Mouse (Mus musculus) heart, postnatal 0 days (tissue): ENCODE measurements around the gene Ubap1l. TPM values are rescaled to one million over a fixed set of nuclear protein-coding genes. Genes with fewer than 3 reads are reported as not detected.

Source experiments
- ATAC-seq: fragments of 200-750 bp; cut with Nextera tagmentation; 2 replicates; pipeline ENCODE4 v1.8.0; 2017; ENCODE audit warnings: low read depth, moderate number of reproducible peaks, moderate library complexity; ENCODE audit not compliant: insufficient read depth
- DNase-seq: peaks from one replicate; pipeline ENCODE4 v3.0.0-alpha.2; 2016; ENCODE audit warnings: low spot score
- H3K27ac ChIP-seq: fragments of 300-500 bp; sonication (generic); 2 replicates; pipeline ENCODE4 v1.5.1; 2014; ENCODE audit warnings: low read depth, mild to moderate bottlenecking
- H3K27me3 ChIP-seq: fragments of 300-500 bp; sonication (generic); 2 replicates; pipeline ENCODE4 v1.6.1; 2014; ENCODE audit warnings: low read length, mixed read lengths; ENCODE audit not compliant: control insufficient read depth, insufficient read depth
- H3K36me3 ChIP-seq: fragments of 300-500 bp; sonication (generic); replicated peaks from 2 replicates; pipeline ENCODE4 v1.6.1; 2014; ENCODE audit warnings: low read length, mixed read lengths; ENCODE audit not compliant: control insufficient read depth, insufficient read depth
- H3K4me1 ChIP-seq: fragments of 300-500 bp; sonication (generic); 2 replicates; pipeline ENCODE4 v1.6.1; 2014; ENCODE audit warnings: antibody characterized with exemption; ENCODE audit not compliant: control insufficient read depth, insufficient read depth
- H3K4me2 ChIP-seq: fragments of 300-500 bp; sonication (generic); 2 replicates; pipeline ENCODE4 v1.6.1; 2014; ENCODE audit warnings: low read depth, mild to moderate bottlenecking, low read length, moderate library complexity
- H3K4me3 ChIP-seq: fragments of 300-500 bp; sonication (generic); 2 replicates; pipeline ENCODE4 v1.5.1; 2014; ENCODE audit warnings: low read depth, low read length
- H3K9ac ChIP-seq: fragments of 300-500 bp; sonication (generic); replicated peaks from 2 replicates; pipeline ENCODE4 v1.6.1; 2014; ENCODE audit warnings: low read depth, low read length, mixed read lengths
- H3K9me3 ChIP-seq: fragments of 300-500 bp; sonication (generic); replicated peaks from 2 replicates; pipeline ENCODE4 v1.6.1; 2016; ENCODE audit warnings: low read length; ENCODE audit not compliant: control insufficient read depth
- CTCF ChIP-seq: IDR thresholded peaks from 2 replicates; pipeline ENCODE4 v1.5.1; 2016; ENCODE audit warnings: antibody characterized with exemption, control low read depth, low read depth
- EP300 ChIP-seq: IDR thresholded peaks from 2 replicates; pipeline ENCODE4 v1.6.1; 2016; ENCODE audit warnings: antibody characterized with exemption, low read depth
- WGBS: fragments of 180-500 bp; shearing (Covaris S2); extraction: QIAGEN DNeasy Blood & Tissue Kit; methylation state at CpG from one replicate; pipeline ENCODE4 v1.1.7; 2014; 5-methylcytosine and 5-hydroxymethylcytosine counted together
- polyA plus RNA-seq: library from polyadenylated mRNA; unstranded; fragments of >200 nt; fragmentation: Nextera tagmentation; extraction: Ambion mirVana; gene quantifications from 2 replicates; pipeline ENCODE4 v1.2.1, GENCODE M21; 2015
- total RNA-seq: library from RNA; depleted of rRNA; stranded (reverse); fragments of >200 nt; gene quantifications from 2 replicates; pipeline ENCODE4 v1.2.3, GENCODE M21; 2014; ENCODE audit warnings: low replicate concordance

Gene Ubap1l
- total and polyA plus RNA-seq, 2 experiments from 2014 or later, result 0.11 TPM; not detected in 1

- Histone ChIP-seq H3K9me3 (no peaks in the 10 kb centered on the region), H3K4me1 (peaks cover 3% of the 10 kb centered on the region; the same call in 1 of the 2 replicates), H3K27ac (peak overlapping the region; percentile 26; the same call in 1 of the 2 replicates), H3K4me3 (no peak overlapping the region), H3K9ac (no peak overlapping the region), H3K27me3 (no peaks in the 10 kb centered on the region), H3K4me2 (no peak overlapping the region), H3K36me3 (no peaks in the 10 kb centered on the region)
- peak; percentile 27; the same call in 1 of the 2 replicates for ATAC-seq
- DNase-seq, result no peak
- no peak for TF ChIP-seq CTCF
- no peak for TF ChIP-seq EP300
- WGBS, result 63% methylated on average over 5 of the region's 5 CpGs
Measured at GRCm38 (mm10) chr9:65374468-65375162, 13.8 kb downstream of the Ubap1l start.

- DNase-seq (no peak), ATAC-seq (no peak)
- no peaks in the 10 kb centered on the region for H3K9me3 ChIP-seq
- peak overlapping the region; percentile 26; the same call in 1 of the 2 replicates for H3K27ac ChIP-seq
- H3K36me3 ChIP-seq, result no peaks in the 10 kb centered on the region
- H3K4me1 ChIP-seq, result peaks cover 3% of the 10 kb centered on the region; the same call in 1 of the 2 replicates
- H3K9ac ChIP-seq, result no peak overlapping the region
- H3K27me3 ChIP-seq, result no peaks in the 10 kb centered on the region
- 73% methylated on average over 9 of the region's 9 CpGs for WGBS
- TF ChIP-seq EP300 (no peak), CTCF (peak; percentile 10; the same call in 1 of the 2 replicates)
- H3K4me2 ChIP-seq, result no peak overlapping the region
- H3K4me3 ChIP-seq, result no peak overlapping the region
Measured at GRCm38 (mm10) chr9:65375163-65375934, 14.5 kb downstream of the Ubap1l start.

GRCm38 (mm10) chr9:65381017-65381590, 20.3 kb downstream of the Ubap1l start:
- WGBS, result 58% methylated on average over 4 of the region's 4 CpGs
- Histone ChIP-seq H3K27me3 (no peaks in the 10 kb centered on the region), H3K9ac (no peak overlapping the region), H3K4me1 (peaks cover 15% of the 10 kb centered on the region), H3K4me2 (no peak overlapping the region), H3K4me3 (no peak overlapping the region), H3K9me3 (no peaks in the 10 kb centered on the region), H3K36me3 (no peaks in the 10 kb centered on the region), H3K27ac (no peak overlapping the region)
- no peak for ATAC-seq
- no peak for DNase-seq
- TF ChIP-seq CTCF (no peak), EP300 (no peak)

GRCm38 (mm10) chr9:65382031-65382750, 21.4 kb downstream of the Ubap1l start:
- no peak for DNase-seq
- Histone ChIP-seq H3K4me3 (no peak overlapping the region), H3K9me3 (no peaks in the 10 kb centered on the region), H3K4me2 (no peak overlapping the region), H3K27me3 (no peaks in the 10 kb centered on the region), H3K27ac (peak overlapping the region; percentile 43; the same call in 1 of the 2 replicates), H3K9ac (no peak overlapping the region), H3K36me3 (no peaks in the 10 kb centered on the region), H3K4me1 (peaks cover 15% of the 10 kb centered on the region)
- TF ChIP-seq EP300 (no peak), CTCF (no peak)
- WGBS, result 53% methylated on average over 6 of the region's 6 CpGs
- ATAC-seq, result 0 out of 2 replicates have a peak, but pooled peaks have one; percentile 50

GRCm38 (mm10) chr9:65382751-65383097, 21.9 kb downstream of the Ubap1l start:
- no peak overlapping the region for H3K9ac ChIP-seq
- 42% methylated on average over 3 of the region's 3 CpGs for WGBS

More at GRCm38 (mm10) chr9:65382751-65383097, 21.9 kb downstream of the Ubap1l start:
- peaks cover 15% of the 10 kb centered on the region for H3K4me1 ChIP-seq
- TF ChIP-seq EP300, result no peak
- TF ChIP-seq CTCF, result no peak
- no peaks in the 10 kb centered on the region for H3K9me3 ChIP-seq
- H3K27me3 ChIP-seq, result no peaks in the 10 kb centered on the region
- no peaks in the 10 kb centered on the region for H3K36me3 ChIP-seq
- peak overlapping the region; percentile 43; the same call in 1 of the 2 replicates for H3K27ac ChIP-seq
- DNase-seq (no peak), ATAC-seq (0 out of 2 replicates have a peak, but pooled peaks have one; percentile 14)
- H3K4me3 ChIP-seq, result no peak overlapping the region
- no peak overlapping the region for H3K4me2 ChIP-seq
